Mouse (Mus musculus) limb, embryonic 10.5 days (tissue): ENCODE data around the gene Wdfy1. TPM values are rescaled to one million over a fixed set of nuclear protein-coding genes. Genes with fewer than 3 reads are reported as not detected.

Experiments used
- DNase-seq: peaks from one replicate; pipeline ENCODE4 v3.0.0-alpha.2; 2017; ENCODE audit warnings: low spot score
- H3K27ac ChIP-seq: fragments of 300-500 bp; sonication (generic); 2 replicates; pipeline ENCODE4 v1.5.1; 2016; ENCODE audit warnings: mild to moderate bottlenecking
- H3K27me3 ChIP-seq: fragments of 300-500 bp; sonication (generic); 2 replicates; pipeline ENCODE4 v1.6.1; 2016; ENCODE audit warnings: low read depth, mild to moderate bottlenecking; ENCODE audit not compliant: poor library complexity, severe bottlenecking
- H3K36me3 ChIP-seq: fragments of 300-500 bp; sonication (generic); 2 replicates; pipeline ENCODE4 v1.6.1; 2016; ENCODE audit warnings: mild to moderate bottlenecking, moderate library complexity
- H3K4me1 ChIP-seq: fragments of 300-500 bp; sonication (generic); 2 replicates; pipeline ENCODE4 v1.6.1; 2016
- H3K4me3 ChIP-seq: fragments of 300-500 bp; sonication (generic); 2 replicates; pipeline ENCODE4 v1.5.1; 2016; ENCODE audit warnings: mild to moderate bottlenecking, moderate library complexity
- H3K9me3 ChIP-seq: fragments of 300-500 bp; sonication (generic); replicated peaks from 2 replicates; pipeline ENCODE4 v1.6.1; 2016; ENCODE audit warnings: mild to moderate bottlenecking
- WGBS: fragments of 180-500 bp; shearing (Covaris S2); methylation state at CpG from one replicate; pipeline ENCODE4 v1.1.7; 2016; 5-methylcytosine and 5-hydroxymethylcytosine counted together
- polyA plus RNA-seq: library from polyadenylated mRNA; unstranded; fragments of >200 nt; fragmentation: Nextera tagmentation; extraction: Ambion mirVana; gene quantifications from 2 replicates; pipeline ENCODE4 v1.2.1, GENCODE M21; 2016

The Wdfy1 gene
- polyA plus RNA-seq, 1 experiment from 2014 or later: 30.6 TPM

DNA sequence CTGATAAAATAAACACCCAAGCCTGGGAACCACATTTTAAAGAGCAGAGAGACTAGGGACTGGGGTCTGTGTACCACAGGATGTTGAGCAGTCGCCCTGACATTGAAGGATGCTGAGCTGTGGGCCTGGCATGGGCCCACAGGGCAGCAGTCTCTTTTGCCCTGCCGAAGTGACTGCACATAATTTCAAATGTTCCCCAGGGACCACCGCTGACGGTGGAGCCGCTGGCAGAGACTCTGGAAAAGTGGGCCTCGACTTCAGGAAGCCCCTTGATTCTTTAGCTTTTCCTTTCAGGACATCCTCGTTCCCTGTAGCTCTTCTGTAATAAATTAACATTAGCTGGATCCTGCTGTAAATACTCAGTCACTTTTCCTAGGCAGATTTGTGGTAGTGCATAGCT is 18.8 kb downstream of the Wdfy1 start:
- peaks cover 17% of the 10 kb centered on the region for H3K4me1 ChIP-seq
- WGBS: 74% methylated on average over 7 of the region's 7 CpGs
- DNase-seq: no peak
- no peak overlapping the region for H3K4me3 ChIP-seq
- no peak overlapping the region for H3K27ac ChIP-seq
- H3K27me3 ChIP-seq: no peaks in the 10 kb centered on the region
- no peaks in the 10 kb centered on the region for H3K36me3 ChIP-seq
- H3K9me3 ChIP-seq: no peaks in the 10 kb centered on the region

DNA sequence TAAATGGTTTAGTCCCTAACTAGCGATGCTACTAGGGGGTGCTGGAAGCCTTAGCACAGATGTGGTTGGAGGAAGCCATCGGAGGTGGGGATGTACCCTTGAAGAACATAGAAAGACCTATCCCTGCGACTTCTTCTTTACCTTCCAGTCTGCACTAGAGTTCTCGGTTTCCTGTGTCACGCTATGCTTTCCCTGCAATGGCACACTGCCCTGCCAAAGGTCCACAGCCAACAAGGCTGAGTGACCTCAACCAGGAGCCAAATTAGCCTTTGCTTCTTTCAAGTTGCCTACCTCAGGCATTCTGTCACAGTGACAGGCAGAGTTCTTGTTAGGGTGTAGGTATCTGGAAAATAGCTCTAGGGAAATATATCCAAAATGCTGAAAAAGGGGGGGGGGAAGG is 19.5 kb downstream of the Wdfy1 start:
- H3K9me3 ChIP-seq: no peaks in the 10 kb centered on the region
- 89% methylated on average over 5 of the region's 5 CpGs for WGBS

GRCm38 (mm10) chr1:79755376-79755775 is 20.6 kb downstream of the Wdfy1 start:
- no peak overlapping the region for H3K4me3 ChIP-seq
- DNase-seq: no peak
- WGBS: 71% methylated on average over 2 of the region's 2 CpGs
- no peak overlapping the region for H3K27ac ChIP-seq
- no peaks in the 10 kb centered on the region for H3K36me3 ChIP-seq
- H3K4me1 ChIP-seq: peaks cover 7% of the 10 kb centered on the region; the same call in 1 of the 2 replicates
- H3K27me3 ChIP-seq: no peaks in the 10 kb centered on the region
- H3K9me3 ChIP-seq: no peaks in the 10 kb centered on the region

More for the DNA sequence above, 19.5 kb downstream of the Wdfy1 start:
- H3K4me3 ChIP-seq: no peak overlapping the region
- H3K4me1 ChIP-seq: peaks cover 15% of the 10 kb centered on the region
- no peaks in the 10 kb centered on the region for H3K36me3 ChIP-seq
- no peaks in the 10 kb centered on the region for H3K27me3 ChIP-seq
- H3K27ac ChIP-seq: no peak overlapping the region
- DNase-seq: no peak

GRCm38 (mm10) chr1:79754936-79755335 is 21.0 kb downstream of the Wdfy1 start:
- Histone ChIP-seq H3K36me3 (no peaks in the 10 kb centered on the region), H3K27ac (no peak overlapping the region), H3K4me3 (no peak overlapping the region), H3K9me3 (no peaks in the 10 kb centered on the region), H3K27me3 (no peaks in the 10 kb centered on the region), H3K4me1 (peaks cover 7% of the 10 kb centered on the region; the same call in 1 of the 2 replicates)
- WGBS: 90% methylated on average over 3 of the region's 3 CpGs
- no peak for DNase-seq

DNA sequence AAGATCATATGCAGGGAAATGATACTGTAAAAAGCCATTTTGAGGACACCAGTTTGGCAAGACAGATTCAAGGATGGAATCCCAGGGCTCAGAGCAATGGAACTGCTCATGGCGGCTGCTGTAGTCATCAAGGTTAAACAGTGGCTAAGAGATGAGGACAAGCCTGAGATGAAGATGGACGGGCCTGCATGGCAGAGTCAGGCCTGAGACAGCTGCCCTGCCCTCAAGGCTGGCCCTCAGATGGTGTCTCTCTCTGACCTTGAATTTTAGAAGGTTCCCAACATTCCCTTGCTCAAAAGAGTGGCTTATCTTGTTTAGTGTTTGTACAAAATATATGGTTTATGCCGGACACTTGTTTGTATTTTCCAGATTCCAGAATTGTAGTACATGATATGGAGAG is 22.5 kb downstream of the Wdfy1 start:
- no peak overlapping the region for H3K4me3 ChIP-seq
- no peaks in the 10 kb centered on the region for H3K9me3 ChIP-seq
- WGBS: 89% methylated on average over 3 of the region's 3 CpGs
- H3K4me1 ChIP-seq: 0 out of 2 replicates have a peak, but pooled peaks cover 3% of the 10 kb centered on the region
- no peaks in the 10 kb centered on the region for H3K27me3 ChIP-seq
- H3K27ac ChIP-seq: no peak overlapping the region
- no peak for DNase-seq
- H3K36me3 ChIP-seq: no peaks in the 10 kb centered on the region

GRCm38 (mm10) chr1:79752714-79753340 is 23.1 kb downstream of the Wdfy1 start:
- no peak for DNase-seq
- H3K36me3 ChIP-seq: no peaks in the 10 kb centered on the region
- H3K9me3 ChIP-seq: no peaks in the 10 kb centered on the region
- H3K4me3 ChIP-seq: no peak overlapping the region
- H3K27me3 ChIP-seq: no peaks in the 10 kb centered on the region
- WGBS: 89% methylated on average over 4 of the region's 4 CpGs
- H3K27ac ChIP-seq: no peak overlapping the region
- 0 out of 2 replicates have a peak, but pooled peaks cover 3% of the 10 kb centered on the region for H3K4me1 ChIP-seq

DNA sequence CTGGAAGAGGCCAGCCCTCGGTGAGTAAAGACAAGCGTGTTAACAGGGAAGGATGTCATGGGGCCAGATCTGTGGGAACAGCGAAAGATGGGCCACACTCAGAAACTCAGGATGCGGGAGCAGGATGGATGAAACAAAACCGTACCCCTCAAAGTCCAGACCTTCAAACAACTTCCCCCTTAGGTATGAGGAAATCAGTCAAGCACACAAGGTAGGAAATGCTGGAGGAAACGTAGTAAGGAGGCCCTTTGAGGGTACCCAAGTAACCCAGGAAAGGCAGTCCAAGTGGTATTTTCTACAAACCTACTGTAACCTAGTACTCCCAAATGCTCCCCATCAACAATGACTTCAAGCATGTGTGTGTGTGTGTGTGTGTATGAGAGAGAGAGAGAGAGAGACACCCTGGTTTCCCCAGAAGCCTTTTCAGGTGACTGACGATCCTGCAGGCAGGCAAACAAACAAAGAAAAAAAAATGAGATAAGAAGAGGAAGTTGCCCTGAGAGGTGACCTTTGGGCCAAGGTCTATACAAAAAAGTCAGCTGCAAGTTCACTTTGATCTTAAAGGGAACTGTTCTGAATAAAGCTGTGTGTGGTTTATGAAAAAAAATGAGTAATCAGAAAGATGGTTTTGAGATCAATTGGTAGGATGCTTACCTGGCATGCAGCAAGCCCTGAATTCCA is 23.8 kb downstream of the Wdfy1 start:
- no peak overlapping the region for H3K4me3 ChIP-seq
- no peaks in the 10 kb centered on the region for H3K36me3 ChIP-seq
- no peak for DNase-seq
- no peak overlapping the region for H3K27ac ChIP-seq
- H3K27me3 ChIP-seq: no peaks in the 10 kb centered on the region
- 86% methylated on average over 7 of the region's 7 CpGs for WGBS
- 0 out of 2 replicates have a peak, but pooled peaks cover 1% of the 10 kb centered on the region for H3K4me1 ChIP-seq
- H3K9me3 ChIP-seq: no peaks in the 10 kb centered on the region

DNA sequence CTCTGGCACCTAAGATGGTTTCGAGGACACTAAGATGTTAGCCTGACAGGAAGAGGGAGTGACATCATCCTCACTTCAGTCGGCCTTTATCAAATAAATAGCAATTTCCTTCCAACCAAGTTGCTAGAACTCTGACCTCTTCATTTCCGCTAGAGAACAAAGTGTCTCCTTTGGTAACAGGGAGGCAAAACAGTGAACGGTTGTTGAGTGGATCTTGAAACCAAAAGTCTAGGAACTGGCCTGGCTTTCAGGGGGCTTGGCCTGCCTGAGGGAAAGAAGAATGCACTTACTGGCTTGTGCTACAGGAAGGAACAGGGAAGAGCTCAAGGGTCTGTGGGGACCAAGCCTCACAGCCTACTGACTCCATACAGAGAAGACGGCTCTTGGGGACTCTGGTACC is 24.8 kb downstream of the Wdfy1 start:
- Histone ChIP-seq H3K27me3 (no peaks in the 10 kb centered on the region), H3K4me3 (no peak overlapping the region), H3K36me3 (no peaks in the 10 kb centered on the region), H3K4me1 (no peaks in the 10 kb centered on the region), H3K9me3 (no peaks in the 10 kb centered on the region), H3K27ac (no peak overlapping the region)
- 82% methylated on average over 5 of the region's 5 CpGs for WGBS
- no peak for DNase-seq

GRCm38 (mm10) chr1:79746056-79746455 is 29.9 kb downstream of the Wdfy1 start:
- 93% methylated on average over 4 of the region's 4 CpGs for WGBS
- DNase-seq: no peak
- Histone ChIP-seq H3K27me3 (no peaks in the 10 kb centered on the region), H3K4me3 (no peak overlapping the region), H3K9me3 (no peaks in the 10 kb centered on the region), H3K4me1 (no peaks in the 10 kb centered on the region), H3K36me3 (no peaks in the 10 kb centered on the region), H3K27ac (no peak overlapping the region)

DNA sequence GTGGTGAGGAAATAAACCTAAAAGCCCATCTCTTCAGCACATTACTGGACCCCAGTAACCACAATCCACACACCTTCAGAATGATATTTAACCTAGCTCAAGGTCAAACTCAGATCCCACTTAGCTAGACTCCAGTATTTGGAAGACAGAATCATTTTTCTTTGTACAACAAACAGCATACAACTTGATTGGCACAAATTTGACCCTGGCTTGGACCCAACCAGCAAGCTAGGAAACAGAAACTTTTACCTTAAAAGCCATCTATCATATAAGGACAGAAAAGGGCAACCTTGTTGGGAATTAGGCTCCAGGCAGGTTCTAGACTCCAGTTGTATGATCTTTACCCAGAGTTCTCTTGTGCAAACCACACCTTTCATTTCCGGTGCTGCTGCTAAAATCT is 32.6 kb downstream of the Wdfy1 start:
- Histone ChIP-seq H3K27ac (no peak overlapping the region), H3K4me1 (no peaks in the 10 kb centered on the region), H3K9me3 (no peaks in the 10 kb centered on the region), H3K27me3 (no peaks in the 10 kb centered on the region), H3K36me3 (no peaks in the 10 kb centered on the region), H3K4me3 (no peak overlapping the region)
- WGBS: 97% methylated on average over 1 of the region's 1 CpGs
- DNase-seq: no peak

- Histone ChIP-seq H3K27me3 (no peaks in the 10 kb centered on the region), H3K4me3 (no peak overlapping the region), H3K9me3 (no peaks in the 10 kb centered on the region), H3K4me1 (no peaks in the 10 kb centered on the region), H3K36me3 (no peaks in the 10 kb centered on the region), H3K27ac (no peak overlapping the region)
- 94% methylated on average over 7 of the region's 7 CpGs for WGBS
- no peak for DNase-seq
These were observed 33.0 kb downstream of the Wdfy1 start for GRCm38 (mm10) chr1:79742949-79743348.

DNA sequence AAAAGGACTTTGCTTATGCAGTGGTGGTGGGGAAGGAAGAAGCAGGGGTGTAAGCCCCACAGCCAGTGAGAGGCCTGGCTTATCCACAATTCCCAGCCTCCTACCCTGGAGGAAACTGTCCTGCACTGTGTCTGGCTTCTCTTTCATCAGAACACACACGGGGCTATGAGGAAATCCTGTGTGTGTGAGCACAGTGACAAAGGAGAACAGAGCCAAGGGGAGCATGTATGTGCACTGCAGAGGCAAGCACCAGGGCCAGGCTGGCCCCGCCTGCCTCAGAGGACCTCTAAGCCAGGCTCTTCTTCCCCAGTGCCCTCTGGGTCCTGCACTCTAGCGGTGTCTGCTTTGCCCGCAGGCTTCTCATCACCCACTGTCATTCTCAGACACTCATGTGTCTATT is 34.9 kb downstream of the Wdfy1 start:
- DNase-seq: no peak
- H3K4me1 ChIP-seq: no peaks in the 10 kb centered on the region
- H3K4me3 ChIP-seq: no peak overlapping the region
- no peaks in the 10 kb centered on the region for H3K27me3 ChIP-seq
- H3K27ac ChIP-seq: no peak overlapping the region
- H3K9me3 ChIP-seq: no peaks in the 10 kb centered on the region
- H3K36me3 ChIP-seq: no peaks in the 10 kb centered on the region
- 85% methylated on average over 4 of the region's 4 CpGs for WGBS

DNA sequence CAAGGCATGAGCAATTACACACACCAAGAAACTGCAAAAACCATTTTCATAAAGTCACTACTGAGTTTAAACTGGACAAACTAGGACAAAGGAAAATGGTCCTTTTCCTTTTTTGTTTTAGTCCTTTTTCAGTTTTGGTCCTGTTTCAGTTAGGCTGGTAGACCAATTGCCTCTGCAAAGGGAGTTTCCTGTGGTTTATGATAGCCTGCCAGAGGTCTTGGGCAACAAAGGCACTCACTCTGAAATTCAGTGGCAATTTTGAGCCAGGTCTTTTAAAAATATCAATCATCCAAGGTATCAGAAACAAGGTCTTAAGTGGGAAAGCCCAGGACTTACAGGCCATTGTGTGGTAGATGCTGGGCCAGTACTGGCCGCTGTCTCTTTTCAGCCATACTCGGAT is 36.2 kb downstream of the Wdfy1 start:
- H3K4me1 ChIP-seq: no peaks in the 10 kb centered on the region
- no peaks in the 10 kb centered on the region for H3K36me3 ChIP-seq
- WGBS: 94% methylated on average over 2 of the region's 2 CpGs
- no peak overlapping the region for H3K4me3 ChIP-seq
- DNase-seq: no peak
- no peaks in the 10 kb centered on the region for H3K27me3 ChIP-seq
- no peaks in the 10 kb centered on the region for H3K9me3 ChIP-seq
- H3K27ac ChIP-seq: no peak overlapping the region
